Mouse (Mus musculus) heart, embryonic 16.5 days (tissue): ENCODE measurements around the gene Galntl6. TPM values are rescaled to one million over a fixed set of nuclear protein-coding genes. Genes with fewer than 3 reads are reported as not detected.
"Not testable (repeated sequence)": the region's sequence is repeated elsewhere in the genome, so short reads cannot be mapped to it uniquely, and the experiment has no call there.

Source experiments
- ATAC-seq: fragments of 200-750 bp; cut with Nextera tagmentation; replicated peaks from 2 replicates; pipeline ENCODE4 v1.8.0; 2017; ENCODE audit warnings: moderate number of reproducible peaks; ENCODE audit not compliant: insufficient read depth, low FRiP score; ENCODE audit errors: extremely low read depth
- H3K27ac ChIP-seq: fragments of 300-500 bp; sonication (generic); 2 replicates; pipeline ENCODE4 v1.5.1; 2014; ENCODE audit warnings: mild to moderate bottlenecking, low read length, control low read depth, moderate library complexity
- H3K27me3 ChIP-seq: fragments of 300-500 bp; sonication (generic); 2 replicates; pipeline ENCODE4 v1.6.1; 2014; ENCODE audit warnings: low read length, mixed read lengths; ENCODE audit not compliant: control insufficient read depth, insufficient read depth
- H3K36me3 ChIP-seq: fragments of 300-500 bp; sonication (generic); 2 replicates; pipeline ENCODE4 v1.6.1; 2014; ENCODE audit not compliant: control insufficient read depth, insufficient read depth
- H3K4me1 ChIP-seq: fragments of 300-500 bp; sonication (generic); 2 replicates; pipeline ENCODE4 v1.6.1; 2014; ENCODE audit warnings: low read length, mixed read lengths; ENCODE audit not compliant: control insufficient read depth, insufficient read depth
- H3K4me2 ChIP-seq: fragments of 300-500 bp; sonication (generic); 2 replicates; pipeline ENCODE4 v1.6.1; 2014; ENCODE audit warnings: low read depth, mild to moderate bottlenecking, control low read depth, low read length
- H3K4me3 ChIP-seq: fragments of 300-500 bp; sonication (generic); 2 replicates; pipeline ENCODE4 v1.5.1; 2014; ENCODE audit warnings: mild to moderate bottlenecking, control low read depth, low read length
- H3K9ac ChIP-seq: fragments of 300-500 bp; sonication (generic); 2 replicates; pipeline ENCODE4 v1.6.1; 2014; ENCODE audit warnings: low read length, control low read depth
- H3K9me3 ChIP-seq: fragments of 300-500 bp; sonication (generic); replicated peaks from 2 replicates; pipeline ENCODE4 v1.6.1; 2016; ENCODE audit warnings: low read length; ENCODE audit not compliant: control insufficient read depth
- WGBS: fragments of 180-500 bp; shearing (Covaris S2); extraction: QIAGEN DNeasy Blood & Tissue Kit; methylation state at CpG from one replicate; pipeline ENCODE4 v1.1.7; 2014; 5-methylcytosine and 5-hydroxymethylcytosine counted together
- polyA plus RNA-seq: library from polyadenylated mRNA; unstranded; fragments of >200 nt; fragmentation: Nextera tagmentation; extraction: Ambion mirVana; gene quantifications from 2 replicates; pipeline ENCODE4 v1.2.1, GENCODE M21; 2015

Galntl6 gene
- polyA plus RNA-seq, 1 experiment from 2014 or later = 0.03 TPM

DNA sequence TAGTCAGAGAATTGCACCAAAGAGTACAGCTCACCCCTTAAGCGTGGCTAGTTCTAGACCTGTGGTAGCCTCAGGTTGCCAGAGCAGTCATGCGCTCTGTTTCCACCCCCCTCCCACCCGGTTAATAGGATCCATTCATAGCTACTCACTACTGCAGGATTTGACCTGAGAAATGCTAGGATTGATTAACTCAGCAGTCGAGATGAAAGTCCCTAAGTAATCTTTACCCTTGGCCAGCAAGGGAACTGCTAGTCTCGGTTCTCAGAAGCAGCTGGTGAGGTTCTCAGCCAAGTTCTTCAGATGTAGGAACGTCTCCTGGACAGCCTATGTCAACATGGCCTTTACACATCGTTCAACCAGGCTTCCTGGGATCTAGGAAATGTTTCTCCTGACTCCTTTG, 1135.7 kb downstream of the Galntl6 start:
- Histone ChIP-seq H3K9me3 (no peaks in the 10 kb centered on the region), H3K27me3 (0 out of 2 replicates have a peak, but pooled peaks cover 5% of the 10 kb centered on the region), H3K27ac (no peak overlapping the region), H3K4me2 (no peak overlapping the region), H3K4me3 (no peak overlapping the region), H3K36me3 (no peaks in the 10 kb centered on the region), H3K4me1 (0 out of 2 replicates have a peak, but pooled peaks cover 4% of the 10 kb centered on the region), H3K9ac (no peak overlapping the region)
- ATAC-seq = no peak
- 52% methylated on average over 7 of the region's 7 CpGs for WGBS

DNA sequence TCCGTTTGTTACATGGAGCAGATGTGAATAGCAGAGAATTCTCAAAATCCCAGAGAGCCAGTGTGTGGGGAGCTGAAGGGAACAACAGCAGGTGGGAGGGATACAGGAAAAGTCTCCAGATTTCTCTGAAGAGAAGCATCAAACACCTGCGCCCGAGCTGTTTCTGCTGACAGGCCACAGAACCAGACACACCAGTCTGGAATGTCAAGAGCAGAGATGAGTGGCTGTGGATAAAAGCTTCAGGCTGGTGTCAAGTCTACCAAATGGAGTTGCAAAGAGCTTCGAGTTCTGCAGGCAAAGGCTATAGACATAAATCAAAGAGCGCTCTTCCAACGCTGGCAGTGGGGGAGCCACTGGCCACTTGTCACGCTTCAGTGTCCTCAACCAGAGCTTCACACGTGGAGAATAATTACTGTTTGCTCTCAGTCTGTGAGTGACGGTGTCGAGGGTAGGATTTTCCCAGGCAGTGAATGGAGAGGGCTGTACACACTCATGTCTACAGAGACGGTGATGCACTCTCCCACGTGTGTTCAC, 1139.6 kb downstream of the Galntl6 start:
- H3K4me2 ChIP-seq = no peak overlapping the region

DNA sequence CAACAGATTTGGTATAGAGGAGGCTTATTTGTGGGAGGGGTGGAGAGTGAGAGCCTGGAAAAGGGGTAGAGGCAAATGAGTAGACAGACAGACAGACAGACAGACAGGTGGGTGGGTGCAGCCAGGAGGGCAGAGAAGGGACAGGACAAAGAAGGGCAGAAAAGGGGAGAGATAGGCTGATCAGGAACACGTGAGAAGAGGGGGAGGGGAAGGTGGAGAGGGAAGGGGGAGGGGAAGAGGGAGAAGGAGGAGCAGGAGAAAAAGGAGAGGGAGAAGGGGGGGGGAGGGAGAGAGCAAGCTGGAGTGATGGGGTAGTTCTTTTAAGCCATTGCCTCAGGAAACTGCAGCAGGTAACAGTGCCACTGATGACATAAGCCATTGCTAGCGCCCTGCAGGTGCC, 1144.9 kb downstream of the Galntl6 start:
- H3K4me2 ChIP-seq = no peak overlapping the region
- WGBS = 39% methylated on average over 2 of the region's 2 CpGs
- H3K9ac ChIP-seq = no peak overlapping the region
- H3K27ac ChIP-seq = no peak overlapping the region
- H3K27me3 ChIP-seq = no peaks in the 10 kb centered on the region
- H3K36me3 ChIP-seq = no peaks in the 10 kb centered on the region
- H3K9me3 ChIP-seq = no peaks in the 10 kb centered on the region
- ATAC-seq = no peak
- no peak overlapping the region for H3K4me3 ChIP-seq
- no peaks in the 10 kb centered on the region for H3K4me1 ChIP-seq

More for the DNA sequence above, 1139.6 kb downstream of the Galntl6 start:
- ATAC-seq = no peak
- H3K9ac ChIP-seq = no peak overlapping the region
- 0 out of 2 replicates have a peak, but pooled peaks cover 4% of the 10 kb centered on the region for H3K4me1 ChIP-seq
- H3K27me3 ChIP-seq = 0 out of 2 replicates have a peak, but pooled peaks cover 5% of the 10 kb centered on the region
- H3K27ac ChIP-seq = no peak overlapping the region
- H3K9me3 ChIP-seq = no peaks in the 10 kb centered on the region
- no peak overlapping the region for H3K4me3 ChIP-seq
- WGBS = 32% methylated on average over 12 of the region's 12 CpGs
- no peaks in the 10 kb centered on the region for H3K36me3 ChIP-seq

DNA sequence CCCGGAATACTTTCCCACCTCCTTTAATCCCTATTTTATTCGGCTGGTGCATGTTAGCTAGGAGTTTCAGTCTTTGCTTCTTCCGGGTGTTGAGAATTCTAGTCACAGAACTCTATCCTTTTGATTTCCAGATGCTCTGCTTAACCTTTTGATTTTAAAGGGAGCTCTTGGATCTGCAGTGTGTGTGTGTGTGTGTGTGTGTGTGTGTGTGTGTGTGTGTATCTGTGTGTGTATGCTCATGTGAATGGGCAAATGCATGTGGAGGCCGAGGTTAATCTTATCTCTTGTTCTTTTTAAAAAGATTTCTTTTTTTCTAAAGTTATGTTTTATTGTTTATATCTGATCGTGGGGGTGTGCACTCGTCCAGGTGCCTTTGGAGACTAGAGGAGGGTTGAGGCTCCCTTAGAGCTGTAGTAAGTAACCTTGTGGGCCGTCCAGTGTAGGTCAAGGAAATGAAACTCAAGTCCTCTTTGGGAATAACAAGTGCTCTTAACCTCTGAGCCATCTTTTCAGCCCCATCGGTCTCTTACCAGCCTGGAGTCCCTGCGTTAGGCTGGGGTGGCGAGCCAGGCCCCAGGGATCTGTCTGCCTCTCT, 1145.9 kb downstream of the Galntl6 start:
- Histone ChIP-seq H3K27me3 (no peaks in the 10 kb centered on the region), H3K4me2 (peak overlapping the region; percentile 52), H3K27ac (no peak overlapping the region), H3K9me3 (no peaks in the 10 kb centered on the region), H3K4me1 (no peaks in the 10 kb centered on the region), H3K4me3 (no peak overlapping the region), H3K36me3 (no peaks in the 10 kb centered on the region), H3K9ac (no peak overlapping the region)
- WGBS = 52% methylated on average over 10 of the region's 10 CpGs
- no peak for ATAC-seq

DNA sequence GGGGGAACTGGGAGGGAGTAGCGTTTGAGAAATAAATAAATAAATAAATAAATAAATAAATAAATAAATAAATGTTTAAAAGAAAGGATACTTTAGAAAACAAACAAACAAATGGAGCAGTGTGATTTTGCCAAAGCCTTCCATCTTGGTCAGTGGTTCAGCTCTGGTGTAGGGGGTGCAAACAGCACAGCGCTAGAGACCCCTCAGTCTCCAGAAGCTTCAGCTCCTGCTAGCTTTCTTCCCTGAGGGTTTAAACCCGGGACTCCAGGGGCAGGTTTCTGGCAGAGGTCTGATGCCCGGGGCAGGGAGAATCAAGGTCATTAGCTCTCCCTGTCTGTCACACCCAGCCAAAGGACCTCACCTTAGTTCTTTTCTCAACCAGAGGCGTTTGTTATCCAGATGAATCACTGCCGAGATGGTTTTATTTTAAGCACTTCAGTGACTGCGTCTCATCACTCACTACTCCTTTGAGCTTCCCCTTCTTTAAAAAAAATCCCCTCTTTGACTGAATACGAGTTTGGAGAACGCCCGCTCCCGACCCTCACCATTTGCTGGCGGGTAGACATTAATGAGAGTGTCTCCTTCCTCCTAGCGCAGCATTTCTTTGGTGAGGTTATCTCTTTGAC, 1146.6 kb downstream of the Galntl6 start:
- no peaks in the 10 kb centered on the region for H3K9me3 ChIP-seq
- no peak overlapping the region for H3K9ac ChIP-seq
- no peak for ATAC-seq
- H3K27ac ChIP-seq = no peak overlapping the region
- 0 out of 2 replicates have a peak overlapping the region, but pooled peaks have one; percentile 4 for H3K4me3 ChIP-seq
- peak overlapping the region; percentile 52 for H3K4me2 ChIP-seq
- H3K4me1 ChIP-seq = no peaks in the 10 kb centered on the region
- no peaks in the 10 kb centered on the region for H3K27me3 ChIP-seq
- WGBS = 15% methylated on average over 13 of the region's 13 CpGs
- H3K36me3 ChIP-seq = no peaks in the 10 kb centered on the region

DNA sequence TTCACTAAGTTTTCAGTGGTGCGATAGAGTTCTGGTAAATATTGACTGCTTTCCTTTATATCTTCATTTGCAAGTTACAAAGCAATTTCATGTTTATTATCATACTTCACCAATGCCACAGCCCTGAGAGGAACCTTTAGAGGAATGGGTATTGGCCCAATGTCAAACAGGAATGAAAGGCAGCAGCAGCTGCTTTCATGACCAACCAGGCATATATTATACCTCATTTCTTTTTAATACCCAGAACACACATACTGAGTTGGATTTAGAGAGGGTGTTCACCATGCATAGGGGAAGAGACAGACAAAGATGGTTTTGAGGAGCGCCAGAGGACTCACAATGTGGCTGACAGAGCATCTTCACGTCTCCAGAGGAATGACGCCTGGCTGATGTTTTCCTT, 1147.2 kb downstream of the Galntl6 start:
- no peaks in the 10 kb centered on the region for H3K36me3 ChIP-seq
- no peaks in the 10 kb centered on the region for H3K9me3 ChIP-seq
- no peak overlapping the region for H3K4me2 ChIP-seq
- H3K4me1 ChIP-seq = no peaks in the 10 kb centered on the region
- no peak overlapping the region for H3K27ac ChIP-seq
- H3K9ac ChIP-seq = no peak overlapping the region
- H3K27me3 ChIP-seq = no peaks in the 10 kb centered on the region
- no peak for ATAC-seq
- 89% methylated on average over 4 of the region's 4 CpGs for WGBS
- no peak overlapping the region for H3K4me3 ChIP-seq

DNA sequence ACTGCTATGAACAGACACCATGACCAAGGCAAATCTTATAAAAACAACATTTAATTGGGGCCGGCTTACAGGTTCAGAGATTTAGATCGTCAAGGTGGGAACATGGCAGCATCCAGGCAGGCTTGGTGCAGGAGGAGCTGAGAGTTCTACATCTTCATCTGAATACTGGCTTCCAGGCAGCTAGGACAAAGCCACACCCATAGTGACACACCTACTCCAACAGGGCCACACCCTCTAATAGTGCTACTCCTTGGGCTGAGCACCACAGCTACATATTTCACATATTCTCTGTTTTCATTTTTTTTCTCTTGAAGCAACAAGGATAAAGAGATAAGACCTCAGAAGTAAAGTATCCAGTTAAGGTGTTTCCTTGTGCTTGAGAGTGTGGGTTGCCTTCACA, 1149.8 kb downstream of the Galntl6 start:
- WGBS = 81% methylated on average over 2 of the region's 2 CpGs

DNA sequence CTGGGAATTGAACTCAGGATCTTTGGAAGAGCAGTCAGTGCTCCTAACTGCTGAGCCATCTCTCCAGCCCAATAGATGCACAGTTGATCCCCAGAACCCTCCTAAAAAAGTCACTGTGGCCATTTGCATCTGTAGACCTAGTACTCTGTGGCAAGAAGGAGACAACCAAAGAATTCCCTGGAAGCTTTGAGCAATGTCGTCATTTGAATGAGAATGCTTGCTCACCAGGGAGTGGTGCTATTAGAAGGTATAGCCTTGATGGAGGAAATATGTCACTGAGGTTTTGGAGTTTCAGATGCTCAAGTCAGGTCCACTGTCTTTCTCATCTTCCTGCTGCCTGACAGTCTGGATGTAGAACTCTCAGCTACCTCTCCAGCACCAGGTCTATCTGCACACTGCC, 1151.5 kb downstream of the Galntl6 start:
- 62% methylated on average over 1 of the region's 1 CpGs for whole genome bisulfite sequencing
- no peaks in the 10 kb centered on the region for H3K9me3 ChIP-seq
- no peak for ATAC-seq

More for the DNA sequence above, 1149.8 kb downstream of the Galntl6 start:
- H3K4me2 ChIP-seq, H3K27ac ChIP-seq, H3K27me3 ChIP-seq, H3K36me3 ChIP-seq, ATAC-seq, H3K9me3 ChIP-seq, H3K9ac ChIP-seq, H3K4me1 ChIP-seq, H3K4me3 ChIP-seq: not testable (repeated sequence)

DNA sequence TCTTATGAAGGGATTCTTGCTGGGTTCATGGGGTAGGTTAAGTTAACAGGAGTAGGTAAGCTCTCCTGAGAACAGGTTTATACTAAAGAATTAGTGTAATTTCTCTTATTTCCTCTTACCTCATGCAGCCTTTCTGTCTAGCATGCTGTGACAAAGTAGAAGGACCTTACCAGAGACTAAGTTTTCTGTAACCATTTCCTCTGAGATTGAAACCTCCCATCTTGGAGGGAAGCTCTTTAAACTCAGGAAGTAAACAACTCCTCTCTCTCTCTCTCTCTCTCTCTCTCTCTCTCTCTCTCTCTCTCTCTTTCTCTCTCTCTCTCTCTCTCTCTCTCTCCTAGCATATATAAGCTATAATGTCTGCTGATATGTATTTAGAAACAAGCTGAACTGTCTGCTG, 1153.6 kb downstream of the Galntl6 start:
- Histone ChIP-seq H3K27me3 (no peaks in the 10 kb centered on the region), H3K4me3 (no peak overlapping the region), H3K36me3 (no peaks in the 10 kb centered on the region), H3K4me1 (no peaks in the 10 kb centered on the region), H3K27ac (no peak overlapping the region), H3K9ac (no peak overlapping the region), H3K9me3 (no peaks in the 10 kb centered on the region), H3K4me2 (no peak overlapping the region)
- ATAC-seq = no peak

More for the DNA sequence above, 1151.5 kb downstream of the Galntl6 start:
- Histone ChIP-seq H3K9ac (no peak overlapping the region), H3K4me3 (no peak overlapping the region), H3K36me3 (no peaks in the 10 kb centered on the region), H3K4me2 (no peak overlapping the region), H3K27ac (no peak overlapping the region), H3K27me3 (no peaks in the 10 kb centered on the region), H3K4me1 (no peaks in the 10 kb centered on the region)
